Mouse (Mus musculus) urinary bladder, adult 18-20 months (tissue): ENCODE data around the gene Tmem117.

ENCODE experiments used
- DNase-seq, 2 experiments: peaks; one replicate each; pipeline ENCODE4 v3.0.0; 2022; ENCODE audit warnings: low spot score in 2 of 2, mixed read lengths in 2 of 2

The Tmem117 gene

GRCm38 (mm10) chr15:95024401-95024800 lies 395.4 kb downstream of the Tmem117 start:
- DNase-seq = no peak

GRCm38 (mm10) chr15:95028862-95029486 lies 399.9 kb downstream of the Tmem117 start:
- no peak for DNase-seq

DNA sequence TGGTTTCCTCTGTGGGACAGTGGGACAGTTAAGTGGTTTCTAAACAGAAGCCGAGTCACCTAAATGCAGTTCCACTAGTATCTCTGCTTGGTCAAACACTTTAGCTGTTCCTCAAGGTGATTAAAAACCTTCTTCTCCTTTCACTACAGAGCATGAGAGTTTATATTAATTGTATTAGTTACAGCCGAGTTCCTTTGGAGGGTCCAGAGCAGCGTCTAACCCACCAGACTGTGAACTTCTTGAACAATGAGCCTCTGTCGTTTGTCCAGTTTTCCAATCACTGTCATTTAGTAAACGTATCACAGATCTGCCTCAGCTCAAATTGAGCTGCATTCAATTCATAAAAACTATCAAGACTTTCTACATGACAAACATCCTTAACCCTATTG lies 400.4 kb downstream of the Tmem117 start:
- no peak for DNase-seq

- DNase-seq = no peak
Observed at GRCm38 (mm10) chr15:95042437-95042836, 413.4 kb downstream of the Tmem117 start.

DNA sequence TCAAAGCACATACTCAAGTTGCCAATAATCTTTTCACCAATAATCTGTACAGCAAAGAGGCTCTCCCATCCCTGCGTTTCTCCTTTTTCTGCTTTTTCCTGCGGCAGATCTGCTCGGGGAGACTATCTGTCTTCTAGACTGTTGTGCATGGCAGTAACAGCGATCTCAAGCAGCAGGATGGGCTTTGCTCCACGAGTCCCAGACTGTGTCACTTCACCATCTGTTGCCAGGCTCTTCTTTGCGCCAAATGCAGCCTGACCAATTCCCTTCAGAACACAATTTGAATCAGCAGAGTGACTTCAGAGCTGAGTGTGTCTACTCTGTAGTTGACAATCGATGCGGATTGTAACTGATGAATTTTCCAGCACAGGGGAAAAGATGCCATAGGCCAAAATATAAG lies 415.0 kb downstream of the Tmem117 start:
- DNase-seq = no peak

DNA sequence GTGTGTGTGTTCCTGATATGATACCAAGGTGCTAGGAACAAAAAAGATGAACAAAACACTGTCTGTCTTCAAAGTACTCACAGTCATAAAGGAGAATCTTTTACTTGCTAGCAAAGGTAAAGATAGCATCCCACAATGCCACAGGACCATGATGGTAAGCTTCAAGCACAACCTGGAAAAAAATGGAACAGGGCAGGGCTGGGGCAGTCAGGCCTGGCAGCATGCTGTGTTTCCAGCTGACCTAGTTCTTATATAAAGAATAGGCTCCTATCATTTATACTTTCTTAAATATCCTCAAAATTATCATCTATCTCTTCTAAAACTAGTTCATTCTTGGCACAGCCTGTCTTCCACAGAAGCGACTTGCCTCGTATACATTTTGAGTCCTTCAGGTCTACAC lies 418.5 kb downstream of the Tmem117 start:
- no peak for DNase-seq

GRCm38 (mm10) chr15:95049171-95049729 lies 420.2 kb downstream of the Tmem117 start:
- DNase-seq = no peak

- DNase-seq = no peak
Observed at GRCm38 (mm10) chr15:95055081-95055650, 426.1 kb downstream of the Tmem117 start.

DNA sequence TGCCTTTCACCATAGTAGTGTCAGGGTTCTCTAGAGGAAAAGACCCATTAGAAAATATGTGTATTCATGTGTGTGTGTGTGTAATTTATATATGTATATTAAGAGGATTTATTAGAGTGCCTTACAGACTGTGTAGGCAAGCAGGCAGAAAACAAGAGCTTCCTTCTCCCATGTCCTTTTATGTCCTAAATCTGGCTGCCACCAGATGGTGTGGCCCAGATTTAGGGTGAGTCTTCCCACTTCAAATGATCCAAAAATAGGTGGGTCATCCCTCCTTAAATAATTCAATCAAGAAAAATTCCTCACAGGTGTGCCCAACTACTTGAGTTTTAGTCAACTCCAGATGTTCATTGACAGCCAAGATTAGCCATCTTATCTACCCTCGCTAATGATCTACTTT lies 439.0 kb downstream of the Tmem117 start:
- no peak for DNase-seq

- DNase-seq = no peak
Observed at GRCm38 (mm10) chr15:95068799-95069198, 439.8 kb downstream of the Tmem117 start.

- DNase-seq = no peak
Observed at GRCm38 (mm10) chr15:95070881-95071280, 441.8 kb downstream of the Tmem117 start.

GRCm38 (mm10) chr15:95075356-95075755 lies 446.3 kb downstream of the Tmem117 start:
- no peak for DNase-seq

- DNase-seq = no peak
Observed at GRCm38 (mm10) chr15:95081654-95082053, 452.6 kb downstream of the Tmem117 start.

DNA sequence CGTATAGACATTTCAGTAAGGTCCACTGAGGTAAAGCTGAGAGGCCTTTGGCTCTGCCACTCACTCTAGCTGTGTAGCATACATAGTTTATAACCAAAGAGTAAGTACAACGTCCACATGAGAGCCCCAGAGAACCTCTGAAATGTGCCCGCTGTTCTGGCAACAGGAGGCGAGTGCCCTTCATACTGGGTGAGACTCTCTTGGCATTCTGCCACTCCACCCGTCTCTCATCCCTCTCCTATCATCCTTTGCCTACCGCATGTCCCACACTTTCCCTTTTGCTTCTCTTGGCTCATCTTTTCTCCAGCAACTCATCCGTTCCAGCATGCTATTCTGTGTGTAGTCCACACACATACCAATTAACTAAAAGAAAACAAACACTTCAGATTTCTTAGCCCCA lies 456.9 kb downstream of the Tmem117 start:
- DNase-seq = no peak

GRCm38 (mm10) chr15:95100133-95100532 lies 471.1 kb downstream of the Tmem117 start:
- no peak for DNase-seq

DNA sequence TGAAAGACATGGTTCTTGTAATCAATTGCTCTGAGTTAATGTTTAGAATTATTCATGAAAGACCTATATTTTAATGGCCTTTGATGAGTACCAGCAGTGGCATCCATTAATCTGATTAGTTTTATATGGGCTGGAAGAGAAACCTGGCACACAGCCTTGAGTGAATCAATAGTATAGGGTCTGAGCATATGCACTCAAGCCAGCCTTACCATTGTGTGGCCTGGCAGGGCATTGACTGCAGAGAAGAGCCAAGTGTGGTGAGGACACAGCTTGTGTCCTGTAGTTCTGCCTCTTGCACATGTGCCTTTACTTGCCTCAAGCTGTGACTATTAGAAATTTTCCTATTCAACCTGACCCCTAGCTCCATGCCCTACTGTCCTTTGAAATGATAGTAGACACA lies 472.5 kb downstream of the Tmem117 start:
- DNase-seq = no peak

DNA sequence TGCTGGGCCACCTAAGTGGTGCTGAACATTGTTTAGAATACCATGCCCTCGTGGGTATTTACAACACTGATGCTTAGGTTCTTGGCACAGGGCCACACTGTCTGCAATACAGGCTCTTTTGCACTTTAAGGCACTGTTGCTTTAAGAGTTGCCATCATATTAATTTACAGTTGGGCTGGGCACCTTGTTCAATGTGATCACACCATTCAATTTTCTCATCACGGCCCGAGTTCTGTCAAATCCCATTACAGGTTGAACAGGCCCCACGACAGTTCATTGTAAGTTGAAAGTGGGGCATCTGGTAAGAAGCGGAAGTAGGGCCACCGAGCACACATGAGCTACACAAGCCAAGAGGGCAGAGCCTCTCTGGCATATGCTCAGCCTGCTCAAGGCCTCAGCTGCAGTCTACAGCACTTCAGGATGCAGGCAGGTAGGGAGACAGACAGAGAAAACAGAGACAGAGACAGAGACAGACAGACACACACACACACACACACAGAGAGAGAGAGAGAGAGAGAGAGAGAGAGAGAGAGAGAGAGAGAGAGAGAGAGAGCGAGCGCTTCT lies 478.3 kb downstream of the Tmem117 start:
- no peak for DNase-seq

DNA sequence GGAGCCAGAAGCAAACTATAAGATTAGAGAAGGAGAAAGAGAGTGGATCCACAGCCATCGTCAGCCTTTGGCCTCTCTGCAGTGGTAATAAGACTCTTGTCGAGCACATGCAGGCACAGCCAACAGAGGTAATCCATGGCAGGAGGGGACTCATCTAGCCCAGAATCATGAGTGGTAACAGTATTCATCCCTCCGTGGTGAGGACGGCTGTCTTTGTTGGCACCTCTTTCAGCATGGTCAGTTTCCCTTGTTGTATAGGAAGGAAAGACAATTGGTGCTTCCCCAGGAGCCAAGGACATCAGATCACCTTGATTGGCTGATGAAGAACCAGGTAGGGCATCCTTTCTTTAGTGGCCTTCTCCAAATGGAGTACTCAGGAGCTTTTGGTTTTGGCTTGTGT lies 479.6 kb downstream of the Tmem117 start:
- no peak for DNase-seq

- DNase-seq = no peak
Observed at GRCm38 (mm10) chr15:95131401-95131800, 502.4 kb downstream of the Tmem117 start.

DNA sequence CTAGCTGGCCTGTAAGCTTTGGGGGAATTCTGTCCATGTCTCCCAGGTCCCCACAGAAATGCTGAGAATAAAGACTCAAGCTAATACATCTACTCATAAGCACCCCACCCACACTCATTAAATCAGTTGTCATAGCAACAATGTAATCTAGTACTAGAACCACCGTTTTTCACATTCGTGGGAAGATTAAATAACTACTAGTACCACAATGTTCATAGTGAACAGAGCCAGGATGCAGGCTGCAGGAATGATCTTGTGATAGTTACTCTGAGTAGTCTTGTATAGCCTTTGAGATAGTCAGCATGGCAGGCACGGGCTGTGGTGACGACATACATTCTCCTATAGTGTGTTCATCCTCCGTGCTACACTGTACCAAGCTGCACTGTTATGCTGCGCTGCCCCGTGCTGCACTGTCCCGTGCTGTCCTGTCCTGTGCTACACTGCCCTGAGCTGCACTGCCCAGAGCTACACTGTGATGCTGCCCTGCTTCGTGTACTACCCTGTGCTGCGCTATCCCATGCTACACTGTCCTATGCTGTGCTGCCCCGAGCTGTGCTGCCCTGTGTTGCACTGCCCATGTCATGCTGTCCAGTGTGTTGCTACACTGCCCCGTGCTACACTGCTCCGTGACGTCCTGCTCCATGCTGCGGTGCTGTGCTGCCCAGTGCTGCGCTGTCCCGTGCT lies 507.0 kb downstream of the Tmem117 start:
- DNase-seq = no peak

DNA sequence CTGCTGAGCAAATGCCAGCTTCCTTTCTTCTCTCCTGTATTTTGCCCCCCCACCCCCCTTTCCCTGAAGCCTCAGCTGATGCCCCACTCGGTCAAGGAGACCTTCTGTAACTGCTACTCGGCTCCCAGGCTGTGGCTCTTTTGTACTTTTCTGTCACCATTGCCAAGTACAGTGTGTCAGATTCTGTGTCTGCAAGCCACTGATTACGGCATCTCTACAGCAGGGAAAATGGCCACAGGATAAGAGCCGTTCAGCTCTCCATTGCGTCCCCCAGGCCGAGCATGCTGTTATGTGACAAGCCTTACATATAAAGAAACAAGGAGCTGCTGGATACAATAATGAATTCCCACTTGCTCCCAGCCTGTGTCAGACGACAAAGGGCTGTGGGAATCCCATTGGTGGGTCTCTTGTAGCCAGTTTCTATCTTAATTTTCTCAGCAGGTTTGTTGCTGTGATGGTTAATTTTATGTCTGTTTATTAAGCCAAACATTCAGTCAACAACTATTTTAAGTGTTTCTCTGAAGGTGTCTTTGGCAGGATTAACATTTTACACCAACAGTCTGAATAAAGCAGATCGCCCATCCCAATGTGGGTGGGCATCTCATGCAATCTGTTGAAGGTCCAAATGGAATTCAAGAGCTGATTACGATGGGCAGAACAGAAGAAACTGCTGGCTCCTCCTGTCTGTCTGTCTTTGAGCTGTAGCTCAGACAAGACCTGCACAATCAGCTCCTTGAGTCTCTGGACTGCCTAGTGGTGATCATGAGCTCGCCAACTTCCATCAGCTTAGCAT lies 508.2 kb downstream of the Tmem117 start:
- no peak for DNase-seq
